Mouse (Mus musculus): ENCODE measurements around the gene Gm9803.
"Not testable (repeated sequence)": the region's sequence is repeated elsewhere in the genome, so short reads cannot be mapped to it uniquely, and the experiment has no call there.

Gm9803 gene

DNA sequence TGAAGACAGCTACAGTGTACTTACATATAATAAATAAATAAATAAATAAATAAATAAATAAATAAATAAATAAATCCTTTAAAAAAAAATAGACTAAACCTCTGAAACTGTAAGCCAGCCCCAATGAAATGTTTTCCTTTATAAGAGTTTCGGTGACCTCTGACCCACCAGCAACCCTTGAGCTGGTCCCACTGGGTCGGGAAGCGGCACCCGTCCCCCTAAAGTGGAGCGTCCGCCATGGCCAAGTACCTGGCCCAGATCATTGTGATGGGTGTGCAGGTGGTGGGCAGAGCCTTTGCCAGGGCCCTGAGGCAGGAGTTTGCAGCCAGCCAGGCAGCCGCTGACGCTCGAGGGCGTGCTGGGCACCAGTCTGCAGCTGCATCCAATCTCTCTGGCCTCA is at the start of gene Gm9803:
Gene Gm9803 (plus strand): TSS at position 154 of the 400 bp plus-strand sequence.
- DNase-seq: not testable (repeated sequence)

DNA sequence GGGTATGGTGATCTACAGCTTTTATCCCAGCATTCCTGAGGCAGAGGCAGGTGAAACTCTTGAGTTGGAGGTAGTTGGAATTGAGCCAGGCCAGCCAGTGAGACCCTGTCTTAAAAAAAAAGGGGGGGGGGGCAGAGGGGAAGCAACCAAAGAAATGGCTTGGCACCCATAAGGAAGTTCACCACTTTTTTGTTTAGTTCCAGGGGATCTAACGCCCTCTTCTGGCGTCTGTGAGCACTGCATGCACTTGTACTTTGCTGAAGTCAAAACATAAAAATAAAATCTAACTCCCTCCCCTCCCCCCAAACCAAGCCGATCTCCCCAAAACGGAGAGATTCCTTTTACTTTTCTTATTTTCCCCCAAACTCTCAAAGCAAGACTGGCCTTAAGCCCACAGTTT is 48.5 kb upstream of the Gm9803 start:
- peak in 1 of 2 experiments; percentile 58 for DNase-seq

DNA sequence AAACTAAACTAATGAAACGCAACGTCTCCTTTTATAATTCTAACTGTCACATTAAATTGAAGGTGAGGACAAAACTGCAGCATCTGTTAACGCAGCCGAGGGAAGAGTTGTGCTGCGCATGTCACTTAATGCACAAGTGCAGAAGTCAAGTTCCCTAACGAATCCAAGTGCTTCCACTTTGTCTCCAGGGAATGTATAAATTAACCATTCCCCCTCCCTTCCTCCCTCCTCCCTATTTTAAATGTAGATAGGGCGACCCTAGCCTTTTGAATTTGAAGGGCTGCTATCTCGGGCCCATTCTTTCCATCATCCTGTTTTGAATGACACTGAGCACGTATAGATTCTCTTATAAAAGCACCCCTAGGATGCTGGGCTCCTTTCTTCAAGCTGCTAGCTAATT is 46.4 kb upstream of the Gm9803 start:
- no peak for DNase-seq

DNA sequence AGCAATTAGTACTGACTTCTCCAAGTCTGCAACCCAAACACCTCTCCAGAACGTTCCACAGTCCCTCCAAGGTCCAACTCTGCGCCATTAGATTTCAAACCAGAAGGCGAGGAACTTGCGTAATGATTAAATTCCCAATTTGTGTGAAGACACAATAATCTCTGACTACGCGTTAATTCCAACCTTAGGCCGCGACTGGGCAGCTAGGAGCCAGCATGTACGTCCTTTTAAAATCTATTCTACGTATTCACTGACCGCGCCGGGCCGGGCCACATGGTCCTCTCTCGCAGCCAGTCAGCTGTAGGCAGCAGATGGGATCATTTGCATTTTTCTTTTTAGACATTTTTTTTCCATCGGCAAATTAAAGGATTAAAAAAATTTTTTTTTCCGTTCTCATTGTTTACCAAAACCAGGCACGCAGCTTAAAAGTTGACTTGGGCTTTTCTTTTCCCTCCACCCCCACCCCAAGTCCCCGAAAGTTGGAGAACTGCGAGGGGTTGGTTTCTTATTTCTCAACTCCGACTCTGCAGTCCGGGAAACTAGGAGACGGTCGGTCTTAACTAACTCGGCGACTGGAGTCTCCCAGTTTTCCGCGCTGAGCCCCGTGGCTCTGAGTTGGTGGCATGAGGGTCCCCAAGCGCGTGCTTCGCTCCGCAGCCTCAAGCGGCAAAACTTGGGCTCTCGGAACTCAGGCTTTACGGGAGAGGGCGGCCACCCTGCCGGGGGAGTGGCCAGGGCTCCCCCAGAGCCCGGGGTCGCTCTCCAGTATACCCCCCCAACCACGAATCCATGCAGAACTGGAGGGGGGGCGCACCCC is 45.8 kb upstream of the Gm9803 start:
- peak; percentile 55 to 60 for DNase-seq

DNA sequence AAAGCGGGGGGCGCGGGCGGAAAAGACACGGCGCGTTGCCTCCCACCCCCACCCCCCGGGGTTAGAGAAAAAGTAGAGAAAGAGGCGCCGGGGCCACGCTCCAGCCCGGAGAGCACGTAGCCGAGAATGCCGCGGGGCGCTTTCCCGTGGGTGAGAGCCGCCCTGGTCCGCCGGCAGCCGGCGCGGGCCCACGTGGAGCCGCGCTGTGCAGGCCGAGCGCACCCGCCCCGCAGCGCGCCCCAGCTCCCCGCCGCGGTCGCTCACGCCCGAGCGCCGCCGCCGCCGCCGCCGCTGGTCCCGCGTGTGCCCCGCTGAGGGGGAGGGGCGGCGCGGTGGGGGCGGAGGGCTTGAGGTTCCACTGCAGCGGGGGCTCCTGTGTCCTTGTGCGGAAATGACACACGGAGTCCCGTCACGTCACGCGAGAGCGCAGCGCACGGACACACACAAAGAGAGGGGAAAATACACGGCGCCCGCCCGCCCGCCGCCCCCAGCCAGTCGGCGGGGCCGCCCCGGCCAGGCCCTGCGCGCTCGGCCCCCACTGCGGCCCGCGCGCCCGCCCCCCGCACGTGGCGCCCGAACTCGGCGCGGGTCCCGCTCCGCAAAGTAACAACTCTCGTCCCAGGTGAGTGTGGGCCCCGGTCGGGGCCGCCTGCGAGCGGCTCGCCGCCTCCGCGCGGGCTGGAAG is 45.0 kb upstream of the Gm9803 start, which contains the start of gene Bend3:
Gene Bend3 (plus strand): TSS at position 81 of the 685 bp plus-strand sequence.
- DNase-seq: peak; percentile 72 to 78

DNA sequence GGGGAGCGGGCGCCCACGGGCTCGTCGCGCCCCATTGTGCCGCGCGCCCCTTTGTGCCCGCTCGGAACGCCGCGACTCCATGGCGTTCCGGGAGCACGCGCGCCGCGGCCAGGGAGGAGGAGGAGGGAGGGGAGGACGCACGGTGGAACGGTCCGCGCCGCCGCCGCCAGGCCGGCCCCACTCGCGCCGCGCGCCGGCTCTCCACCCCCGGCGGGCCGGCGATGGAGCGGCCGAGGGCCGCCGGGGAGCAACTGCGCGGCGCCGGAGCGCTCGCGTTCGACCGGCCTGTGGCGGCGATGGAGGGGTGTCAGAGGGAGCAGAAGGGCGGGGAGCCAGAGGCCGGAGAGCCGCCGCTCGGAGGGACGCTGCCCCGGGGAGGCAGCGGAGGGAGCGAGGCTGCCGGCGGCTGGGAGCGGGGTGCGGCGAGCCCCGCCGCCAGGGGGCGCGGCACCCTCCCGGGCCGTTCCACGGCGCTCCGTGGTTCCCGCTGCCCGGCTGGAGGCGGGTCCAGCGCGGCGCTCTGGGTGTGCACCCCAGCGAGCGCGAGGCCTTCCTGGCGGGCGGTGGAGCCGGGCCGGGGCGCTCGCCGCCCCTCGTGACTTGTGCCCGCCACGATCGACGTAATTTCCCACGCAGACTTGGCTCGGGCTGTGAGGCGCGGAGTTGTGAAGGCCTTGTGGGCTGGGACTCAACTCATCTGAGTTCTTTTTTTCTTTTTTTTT is 44.3 kb upstream of the Gm9803 start:
- peak; percentile 76 to 84 for DNase-seq

DNA sequence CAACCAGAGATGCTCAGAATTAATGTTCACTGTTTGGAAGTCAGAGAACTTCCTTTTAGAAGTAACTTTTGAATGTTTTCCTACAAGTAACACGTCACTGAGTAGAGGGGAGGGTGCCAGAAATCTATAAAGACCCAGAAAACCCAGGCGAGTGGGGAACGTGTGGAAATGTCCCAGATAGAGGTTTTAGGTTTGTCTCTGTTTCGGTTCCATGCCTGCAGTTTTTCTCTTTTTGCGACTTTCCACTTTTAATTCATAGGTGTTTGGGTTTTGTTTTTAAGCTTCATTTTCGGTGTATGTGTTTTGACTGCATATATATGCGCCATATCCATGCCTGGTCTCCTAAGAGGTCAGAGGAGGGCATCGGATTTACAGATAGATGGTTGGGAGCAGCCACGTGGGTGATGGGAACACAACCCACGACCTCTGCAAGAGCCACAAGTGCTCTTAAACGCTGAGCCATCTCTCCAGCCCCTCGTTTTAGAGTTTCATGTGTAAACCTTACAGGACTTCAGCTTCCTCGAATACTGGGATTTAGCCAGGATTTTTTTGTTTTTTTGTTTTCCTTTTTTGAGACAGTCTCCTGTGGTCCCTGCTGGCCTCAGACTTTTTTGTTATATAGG is 43.5 kb upstream of the Gm9803 start:
- DNase-seq: no peak

DNA sequence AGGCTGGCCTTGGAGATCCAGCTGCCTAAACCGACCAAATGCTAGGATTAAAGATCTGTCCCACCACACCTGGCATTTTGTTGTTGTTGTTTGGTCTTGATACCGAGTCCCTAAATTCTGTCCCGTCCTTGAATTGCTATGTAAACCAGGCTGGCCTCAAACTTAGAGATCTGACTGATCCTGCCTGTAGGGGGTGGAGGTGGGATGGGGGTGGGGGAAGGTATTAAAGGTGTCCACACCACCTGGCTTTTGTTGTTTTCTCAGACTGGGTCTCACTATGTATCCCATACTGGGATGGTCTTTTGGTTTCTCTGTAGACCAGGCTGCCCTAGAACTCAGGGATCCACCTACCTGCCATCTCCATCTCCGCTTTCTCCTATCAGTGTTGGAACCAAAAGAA is 42.7 kb upstream of the Gm9803 start:
- no peak for DNase-seq

DNA sequence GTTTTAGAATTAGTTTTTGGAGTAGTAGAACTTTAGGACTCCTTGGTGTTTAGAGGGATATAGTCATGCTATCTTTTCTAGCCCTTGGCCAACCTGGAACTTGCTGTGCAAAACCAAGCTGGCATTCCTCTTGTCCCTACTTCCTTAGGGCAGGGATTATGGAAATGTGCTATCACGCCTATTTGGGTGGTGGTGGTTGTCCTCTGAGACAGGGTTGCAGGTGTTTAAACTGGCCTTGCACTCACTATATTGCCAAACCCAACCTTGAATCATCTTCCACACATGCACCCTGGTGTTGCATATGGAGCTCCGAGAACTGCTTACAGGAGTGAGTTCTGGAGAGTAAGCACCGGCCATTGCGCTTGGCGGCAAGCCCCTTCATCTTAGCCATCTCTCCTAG is 41.9 kb upstream of the Gm9803 start:
- DNase-seq: no peak

DNA sequence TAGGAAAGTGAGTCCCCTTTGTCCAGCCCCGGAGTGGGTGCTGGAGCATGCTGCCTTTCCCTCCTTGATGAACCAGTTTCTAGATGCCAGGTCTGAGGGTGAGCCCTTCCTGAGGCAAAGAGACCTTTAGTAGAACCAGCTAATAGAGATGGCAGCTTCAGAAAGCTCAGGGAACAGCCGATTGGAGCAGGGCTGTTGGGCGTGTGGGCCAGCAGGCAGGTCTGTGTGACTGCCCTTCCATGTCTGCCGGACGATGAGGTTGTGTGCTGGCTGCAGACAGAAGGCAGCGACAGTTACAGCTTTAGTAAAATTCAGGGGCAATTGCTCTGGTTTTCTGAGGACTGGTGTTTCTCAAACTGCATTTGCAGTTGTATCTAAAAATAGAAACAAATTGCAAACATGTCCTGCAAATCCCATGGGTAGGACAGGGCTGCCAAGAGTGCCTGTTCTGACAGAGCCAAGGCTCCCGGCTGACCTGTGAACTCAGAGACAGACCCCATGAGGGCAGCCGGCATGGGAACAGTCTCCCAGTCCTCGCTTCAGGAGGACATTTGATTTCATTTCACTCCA is 40.4 kb upstream of the Gm9803 start:
- peak in 1 of 2 experiments; percentile 28 for DNase-seq

DNA sequence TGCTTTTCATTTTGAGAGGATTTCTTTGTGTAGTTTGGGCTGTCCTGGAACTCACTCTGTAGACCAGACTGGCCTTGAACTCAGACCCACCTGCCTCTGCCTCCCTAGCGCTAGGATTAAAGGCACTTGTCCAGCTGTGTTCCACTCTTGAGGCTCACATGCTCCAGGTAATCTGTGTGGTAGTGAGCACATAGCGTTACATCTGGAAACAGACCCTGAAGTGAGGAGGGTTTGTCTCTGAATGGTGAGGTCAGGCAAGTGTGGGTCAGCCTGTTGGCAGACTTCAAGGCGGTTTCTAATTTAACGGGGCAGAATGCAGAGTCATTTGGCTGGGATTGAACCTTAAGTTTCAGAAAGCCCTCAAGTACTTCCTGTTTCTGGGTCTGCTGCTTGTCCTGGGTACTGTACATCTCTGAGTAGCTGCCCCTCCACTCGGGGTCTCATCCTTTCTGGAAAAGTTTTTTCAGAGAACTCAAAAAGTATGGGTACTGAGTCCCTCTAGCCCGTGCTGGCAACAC is 38.1 kb upstream of the Gm9803 start:
- DNase-seq: no peak

DNA sequence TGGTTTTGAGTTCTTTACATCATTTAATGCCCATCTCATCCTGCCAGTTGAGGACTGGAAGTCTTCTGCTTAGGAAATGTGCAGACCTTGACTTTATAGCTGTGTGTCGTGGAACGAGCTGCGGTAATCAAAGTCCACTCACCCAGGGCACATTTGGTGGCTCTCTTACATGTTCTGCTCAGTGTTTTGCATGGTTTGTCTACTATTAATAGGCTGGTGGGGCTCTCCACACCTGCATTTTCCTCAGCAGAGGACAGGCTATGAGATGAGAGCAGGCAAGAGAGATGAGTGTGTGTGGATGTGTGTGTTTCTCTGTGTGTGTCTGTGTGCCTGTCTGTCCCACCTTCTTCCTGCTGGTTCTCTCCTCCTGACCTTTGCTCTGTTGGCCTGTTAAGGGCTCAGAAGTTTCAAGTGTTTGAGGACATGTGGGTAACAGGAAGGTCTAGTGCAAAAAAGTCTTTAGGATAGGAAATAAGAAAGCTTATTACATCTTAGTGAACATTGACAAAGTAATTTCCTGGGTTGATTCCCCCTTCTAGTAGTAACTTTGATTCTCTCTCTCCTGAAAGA is 36.4 kb upstream of the Gm9803 start:
- no peak for DNase-seq

DNA sequence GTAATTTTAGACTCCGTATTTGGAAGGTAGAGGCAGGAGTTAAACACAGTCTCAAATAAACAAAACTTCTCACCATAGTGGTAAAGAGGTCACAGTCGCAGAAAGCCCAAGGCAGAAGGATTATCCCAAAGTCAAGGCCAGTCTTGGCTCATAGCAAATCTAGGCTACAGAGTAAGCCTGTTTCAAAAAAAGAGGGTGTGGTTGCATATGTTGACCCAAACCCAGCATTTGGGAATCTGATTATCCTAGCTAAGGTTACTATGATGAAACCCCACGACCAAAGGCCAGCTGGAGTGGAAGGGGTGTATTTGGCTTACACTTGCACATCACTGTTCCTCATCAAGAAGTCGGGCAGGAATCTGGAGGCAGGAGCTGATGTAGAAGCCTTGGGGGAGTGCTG is 35.6 kb upstream of the Gm9803 start:
- DNase-seq: no peak

DNA sequence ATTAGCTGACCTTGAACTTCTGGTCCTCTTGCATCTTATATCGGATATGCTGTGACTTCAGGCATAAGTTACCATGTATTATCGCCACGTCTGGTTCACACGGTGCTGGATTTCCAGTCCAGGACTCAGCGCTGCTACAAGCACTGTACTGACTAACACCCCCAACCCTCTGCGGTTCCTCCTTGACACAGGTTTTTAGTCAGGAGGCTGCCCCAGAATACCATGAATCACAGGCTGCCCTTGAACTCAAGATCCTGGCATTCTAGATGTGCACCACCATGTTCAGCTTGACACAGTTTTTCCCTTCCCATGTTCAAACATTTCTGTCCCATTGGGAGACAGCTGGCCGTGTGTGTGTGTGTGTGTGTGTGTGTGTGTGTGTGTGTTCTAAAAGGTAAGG is 34.7 kb upstream of the Gm9803 start:
- DNase-seq: no peak

DNA sequence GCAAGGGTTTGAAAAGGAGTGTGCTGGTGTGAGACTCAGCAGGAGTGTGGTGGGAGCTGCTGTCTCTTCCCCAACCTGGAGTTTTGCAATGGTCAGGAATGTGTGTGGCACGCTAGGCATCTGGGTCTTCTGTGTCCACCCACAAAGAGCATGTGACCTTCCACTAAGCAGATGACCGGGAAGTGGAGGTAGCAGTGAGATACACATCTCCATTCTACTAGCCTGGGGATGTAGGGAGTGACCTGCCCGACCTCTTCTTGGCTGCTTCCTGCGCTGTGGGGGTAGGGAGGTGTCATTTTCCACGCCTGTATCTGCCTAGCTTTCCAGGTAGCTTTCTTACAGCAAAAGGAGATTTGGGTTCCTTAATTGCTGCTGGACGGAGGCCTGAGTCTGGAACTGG is 34.3 kb upstream of the Gm9803 start:
- DNase-seq: no peak

DNA sequence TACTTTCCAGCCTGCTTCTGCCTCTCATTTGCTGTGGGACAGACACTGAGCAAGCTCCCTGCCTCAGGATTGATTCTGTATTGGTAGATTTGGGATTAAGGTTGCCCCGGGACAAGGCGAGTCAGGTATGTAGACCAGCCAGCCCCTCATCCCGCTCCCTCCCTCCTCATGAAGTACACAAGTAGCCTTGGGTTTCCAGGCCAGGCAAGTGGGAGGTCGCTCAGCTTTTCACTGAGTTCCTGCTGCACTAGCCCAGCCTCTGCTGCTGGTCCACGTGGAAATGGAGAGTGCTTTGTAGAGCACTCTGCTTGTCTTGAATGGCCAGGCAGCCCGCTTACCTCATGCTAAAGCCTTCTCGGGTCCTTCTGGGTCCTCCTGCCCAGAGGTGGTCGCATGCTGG is 33.9 kb upstream of the Gm9803 start:
- DNase-seq: no peak

DNA sequence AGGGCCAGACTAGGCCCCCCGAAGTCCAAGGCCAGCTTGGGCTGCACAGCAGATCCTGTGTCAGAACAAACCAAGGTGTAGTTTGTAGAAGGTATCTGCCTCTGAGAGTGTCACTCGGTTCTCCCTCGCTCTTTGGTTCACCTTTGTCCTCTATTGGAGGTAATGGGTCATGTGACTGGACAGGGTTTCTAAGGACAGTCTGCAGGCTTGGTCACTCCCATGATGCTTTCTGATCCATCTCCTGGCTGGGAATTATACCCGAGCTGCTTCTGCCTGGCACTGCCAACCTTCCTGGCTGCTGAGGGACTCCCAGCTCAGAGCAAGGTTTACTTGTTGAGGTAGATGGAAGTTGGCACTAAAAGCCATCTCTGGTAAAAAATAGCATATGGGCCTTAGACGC is 33.0 kb upstream of the Gm9803 start:
- DNase-seq: peak; percentile 58

DNA sequence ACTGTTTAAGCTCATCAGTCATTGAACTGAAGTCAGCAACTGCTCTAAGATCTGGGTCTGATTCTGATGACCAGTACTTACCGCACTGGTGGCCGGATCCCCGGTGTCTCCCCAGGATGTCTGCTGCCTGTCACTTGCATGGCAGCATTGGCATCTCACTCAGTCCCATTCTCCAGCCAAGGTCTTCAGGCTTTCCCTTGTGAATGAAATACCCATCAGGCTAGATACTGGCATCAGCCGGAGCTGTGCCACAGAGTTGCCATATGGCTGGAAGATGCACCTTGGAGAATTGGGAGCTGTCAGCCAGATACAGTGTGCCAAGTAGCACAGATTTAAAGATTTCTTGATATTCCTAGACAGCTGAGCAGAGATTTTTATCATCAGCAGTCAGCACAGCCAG is 21.3 kb upstream of the Gm9803 start:
- DNase-seq: peak; percentile 57 to 71

DNA sequence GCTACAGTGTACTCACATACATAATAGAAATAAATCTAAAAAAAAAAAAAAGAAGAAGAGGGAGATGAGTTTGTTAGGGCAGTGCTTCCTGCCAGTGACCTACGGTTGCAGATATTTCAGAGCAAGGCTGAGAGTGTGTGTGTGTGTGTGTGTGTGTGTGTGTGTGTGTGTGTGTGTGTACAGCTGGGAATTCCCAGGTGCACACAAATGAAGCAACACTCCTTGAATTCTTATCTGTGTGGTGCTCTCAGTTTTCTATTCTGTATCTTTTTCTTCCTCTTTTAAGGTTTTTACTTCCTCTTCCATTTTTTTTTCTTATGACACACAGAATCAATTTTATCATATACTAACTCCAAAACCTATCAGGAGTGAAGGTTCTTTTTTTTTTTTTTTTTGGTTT is 19.6 kb upstream of the Gm9803 start:
- no peak for DNase-seq

DNA sequence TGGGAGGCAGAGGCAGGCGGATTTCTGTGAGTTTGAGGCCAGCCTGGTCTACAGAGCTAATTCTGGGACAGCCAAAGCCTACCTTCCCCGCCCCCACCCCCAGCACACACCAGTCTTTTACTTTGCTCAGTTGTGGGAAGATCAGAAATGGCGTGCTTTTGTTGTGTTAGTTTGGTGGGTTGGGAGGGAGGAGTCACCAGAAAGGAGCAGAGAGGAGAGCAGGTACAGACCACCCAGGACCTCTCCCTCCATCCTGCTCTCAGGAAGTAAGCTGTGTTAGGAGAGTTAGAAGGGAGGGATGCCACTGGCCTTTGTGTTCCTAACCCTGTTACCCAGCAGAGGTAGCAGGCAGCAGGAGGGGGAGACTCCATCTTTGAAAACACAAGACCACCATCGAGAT is 16.8 kb upstream of the Gm9803 start:
- DNase-seq: no peak

DNA sequence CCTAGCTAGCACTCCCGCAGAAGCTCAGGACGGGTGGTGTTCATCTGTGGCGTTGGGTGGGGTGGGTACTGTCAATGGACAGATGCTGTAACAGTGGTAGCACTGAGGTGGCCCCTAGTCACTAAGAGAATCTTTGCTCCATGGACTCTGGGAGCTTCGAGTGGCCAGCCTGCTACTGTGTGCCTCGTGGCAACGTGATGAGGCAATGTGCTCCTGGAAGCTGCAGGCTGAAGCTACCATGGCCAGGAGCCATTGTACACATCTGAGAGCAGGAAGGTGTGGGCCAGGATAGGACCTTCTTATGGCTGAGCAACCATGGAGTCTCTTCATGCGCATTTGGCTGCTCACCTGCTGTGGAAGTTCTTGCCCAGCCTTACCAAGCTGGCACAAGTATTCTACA is 14.7 kb upstream of the Gm9803 start:
- no peak for DNase-seq

DNA sequence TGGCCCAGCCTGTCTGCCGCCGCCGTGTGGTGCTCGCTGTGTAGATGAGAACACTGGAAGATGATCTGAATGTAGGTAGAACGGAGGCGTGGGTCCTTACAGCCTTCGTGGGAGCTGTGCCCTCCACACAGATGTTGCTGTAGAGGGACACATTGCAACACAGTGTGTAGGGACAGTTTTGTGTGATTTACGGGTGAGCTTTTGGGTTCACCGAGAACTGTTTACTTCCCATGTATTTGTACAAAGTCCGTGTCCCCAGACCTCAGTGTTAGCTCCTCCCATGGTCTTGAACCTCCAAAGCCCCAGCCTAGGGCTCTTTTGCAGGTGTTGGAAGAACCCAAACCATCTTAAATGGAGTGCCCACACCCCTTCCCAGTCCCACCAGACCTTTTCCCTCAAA is 10.9 kb upstream of the Gm9803 start:
- no peak for DNase-seq

All from cerebellum, postnatal 14 days (tissue).